Mouse (Mus musculus) right cerebral cortex, postnatal 4 days (tissue): Measurements from ENCODE around the gene D17H6S53E.

Experiments
- DNase-seq: peaks from one replicate; pipeline ENCODE4 v3.0.0-alpha.2; 2022

D17H6S53E gene

DNA sequence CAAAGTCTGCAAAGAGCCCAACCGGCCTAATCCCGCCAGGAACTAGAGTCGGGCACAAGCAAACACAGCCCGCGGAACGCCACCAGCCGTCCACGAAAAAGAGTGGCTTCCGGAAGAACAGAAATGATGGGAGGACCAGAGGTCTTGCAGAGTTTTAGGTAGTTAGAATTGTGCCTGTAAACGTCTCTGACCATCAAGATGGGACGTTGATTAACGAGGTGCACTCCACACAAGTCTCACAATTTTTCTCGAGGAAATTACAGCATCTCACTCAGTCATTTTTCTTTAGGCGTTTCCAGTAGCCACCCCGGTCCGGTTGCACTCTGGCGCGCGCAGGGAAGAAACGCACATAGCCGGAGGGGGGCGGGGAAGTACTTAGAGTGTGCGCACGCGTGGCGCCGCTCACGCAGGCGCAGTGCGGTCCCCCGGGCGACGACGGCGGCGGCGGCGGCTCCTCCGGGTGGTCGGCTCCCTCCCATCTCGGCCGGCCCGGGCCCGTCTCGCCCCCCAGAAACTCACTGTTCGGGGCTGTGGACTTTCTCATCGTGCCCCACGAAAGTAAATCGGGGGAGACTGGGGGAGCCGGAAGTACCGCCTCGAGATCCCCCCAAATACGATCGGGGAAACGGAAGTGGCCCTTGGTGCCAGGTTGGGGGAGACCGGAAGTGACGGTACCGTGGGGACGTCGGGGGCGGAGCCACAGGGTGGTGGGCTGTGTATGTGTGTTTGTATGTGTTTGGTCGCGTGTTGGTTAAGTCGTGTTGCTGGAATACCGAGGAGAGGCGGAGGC is 8.8 kb downstream of the D17H6S53E start, which contains the start of gene Bag6:
TSS of gene Bag6 (plus strand) at position 378 of the 790 bp plus-strand sequence.
- peak; percentile 97 for DNase-seq

DNA sequence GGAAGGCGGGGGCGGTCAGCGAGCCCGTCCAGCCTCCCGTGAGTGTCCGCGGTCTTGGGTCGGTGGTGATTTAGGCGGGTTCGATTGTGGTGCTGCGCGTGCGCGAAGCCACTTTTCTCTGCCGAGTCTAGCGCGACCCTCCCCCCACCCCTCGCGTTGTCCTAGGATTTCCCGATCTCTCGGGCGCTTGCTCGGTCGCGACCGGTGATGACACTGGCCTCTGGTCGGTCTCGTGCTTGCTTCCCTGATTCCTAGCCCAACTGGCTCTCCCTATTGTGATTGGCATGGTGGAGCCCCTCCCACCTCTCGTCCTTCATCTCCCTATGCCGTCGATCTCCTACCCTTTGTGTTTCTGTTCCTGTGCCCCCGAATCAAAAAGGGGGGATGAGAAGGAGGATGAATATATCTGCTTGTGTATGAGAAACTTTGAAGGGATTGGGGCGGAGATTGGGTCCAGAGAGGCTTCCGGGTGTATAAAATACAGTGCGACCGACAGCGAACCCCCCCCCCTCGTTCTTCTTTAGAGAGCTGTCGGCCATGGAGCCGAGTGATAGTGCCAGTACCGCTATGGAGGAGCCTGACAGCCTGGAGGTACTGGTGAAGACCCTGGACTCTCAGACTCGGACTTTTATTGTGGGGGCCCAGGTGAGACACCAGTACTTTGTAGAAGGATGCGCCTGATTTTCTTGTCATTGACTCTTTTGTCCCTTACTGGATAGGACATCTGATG is 9.6 kb downstream of the D17H6S53E start:
- no peak for DNase-seq

DNA sequence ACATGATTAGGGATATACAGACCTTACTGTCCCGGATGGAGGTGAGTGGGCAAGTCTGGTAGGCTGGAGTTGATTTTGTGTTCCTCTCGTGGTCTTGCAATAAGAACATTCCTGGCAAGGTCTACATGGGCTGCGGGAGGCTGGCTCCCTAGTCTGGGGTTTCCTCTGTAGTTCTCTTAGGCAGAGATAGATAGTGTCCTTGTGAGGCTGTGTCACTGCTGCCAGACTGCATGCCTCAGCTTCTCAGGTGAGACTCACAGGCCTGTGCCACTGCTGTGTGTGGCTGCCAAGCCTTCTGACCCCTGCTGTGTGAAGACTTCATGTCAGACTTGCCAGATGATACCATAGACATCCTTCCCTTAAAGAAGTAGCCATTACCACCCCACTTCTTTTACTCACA is 13.1 kb downstream of the D17H6S53E start:
- DNase-seq, result no peak

DNA sequence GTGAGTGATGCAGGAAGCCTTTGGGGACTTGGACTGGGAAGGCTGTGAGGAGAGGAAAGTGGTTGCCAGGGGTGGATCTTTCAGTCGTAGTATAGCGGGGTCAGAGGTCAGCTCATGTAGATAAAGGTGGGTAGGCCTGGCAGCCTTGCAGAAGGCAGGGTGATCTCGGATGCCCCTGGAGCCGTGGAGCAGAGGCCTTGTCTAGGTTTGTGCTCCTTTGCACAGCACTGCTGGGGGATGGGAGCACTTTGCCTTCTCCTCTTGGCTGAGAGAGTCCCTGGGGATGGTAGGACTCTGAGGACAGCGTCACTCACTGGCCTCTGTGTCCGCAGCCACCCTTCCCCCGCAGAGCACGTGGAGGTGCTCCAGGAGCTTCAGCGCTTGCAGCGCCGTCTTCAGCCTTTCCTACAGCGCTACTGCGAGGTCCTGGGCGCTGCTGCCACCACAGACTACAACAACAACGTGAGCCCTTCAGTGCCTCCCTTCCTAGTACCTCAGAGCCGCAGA is 14.4 kb downstream of the D17H6S53E start:
- DNase-seq, result no peak

GRCm38 (mm10) chr17:35141971-35142370 is 15.8 kb downstream of the D17H6S53E start:
- no peak for DNase-seq

DNA sequence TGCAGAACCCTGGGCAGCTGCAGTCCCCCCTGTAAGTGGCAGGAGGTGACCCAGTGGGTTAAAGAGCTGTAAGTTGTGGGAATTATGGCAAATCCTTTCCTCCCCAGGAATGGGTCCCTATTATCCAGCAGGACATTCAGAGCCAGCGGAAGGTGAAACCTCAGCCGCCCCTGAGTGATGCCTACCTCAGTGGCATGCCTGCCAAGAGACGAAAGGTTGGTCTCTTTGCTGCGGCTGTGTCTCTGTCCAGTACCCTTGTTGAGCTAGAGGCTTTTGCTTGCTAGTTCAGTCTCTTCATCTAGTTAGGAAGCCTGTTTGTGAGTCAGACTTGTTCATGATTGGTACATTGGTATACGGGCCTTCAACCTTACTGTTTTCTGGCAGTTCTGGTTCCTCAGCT is 20.0 kb downstream of the D17H6S53E start:
- DNase-seq, result no peak

DNA sequence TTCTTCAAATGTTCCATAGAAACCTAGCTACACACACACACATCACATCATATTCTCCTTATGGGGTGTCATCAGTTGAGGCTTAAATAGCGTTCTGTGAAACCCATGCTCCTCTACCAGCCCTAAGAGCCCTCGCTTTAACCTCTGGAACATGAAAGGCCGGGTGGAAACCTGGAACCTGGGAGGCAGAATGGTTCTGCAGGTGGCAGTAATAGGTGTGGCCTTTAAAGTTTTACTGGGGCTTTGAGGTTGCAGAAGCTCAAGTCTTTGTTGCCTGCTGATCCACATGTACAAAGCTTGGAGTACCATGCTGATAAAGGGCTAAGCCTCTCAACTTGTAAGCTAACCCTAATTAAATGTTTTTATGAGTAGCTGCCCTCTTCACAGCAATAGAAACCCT is 21.2 kb downstream of the D17H6S53E start:
- DNase-seq, result no peak

GRCm38 (mm10) chr17:35147922-35148639 is 21.9 kb downstream of the D17H6S53E start:
- no peak for DNase-seq

GRCm38 (mm10) chr17:35152121-35152520 is 25.9 kb downstream of the D17H6S53E start:
- no peak for DNase-seq

DNA sequence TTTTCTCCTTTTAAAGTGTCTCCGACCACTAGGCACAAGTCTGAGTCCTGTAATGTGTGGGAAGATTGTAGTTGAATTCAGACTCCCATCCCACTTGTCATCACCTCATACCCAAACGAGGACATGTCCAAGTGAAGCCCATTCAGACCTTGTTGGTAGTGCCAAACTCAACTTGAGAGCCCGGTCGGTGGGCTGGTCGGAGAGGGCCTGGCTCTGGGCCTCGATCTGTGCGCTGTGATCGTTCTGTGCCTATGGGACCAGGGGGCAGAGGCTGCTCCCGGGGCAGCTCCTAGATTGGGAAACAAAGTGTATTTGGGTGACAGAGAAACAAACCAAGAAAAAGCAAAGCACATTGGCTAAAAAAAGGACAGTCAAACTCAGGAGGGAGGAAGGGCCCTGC is 26.9 kb downstream of the D17H6S53E start:
- DNase-seq, result no peak

DNA sequence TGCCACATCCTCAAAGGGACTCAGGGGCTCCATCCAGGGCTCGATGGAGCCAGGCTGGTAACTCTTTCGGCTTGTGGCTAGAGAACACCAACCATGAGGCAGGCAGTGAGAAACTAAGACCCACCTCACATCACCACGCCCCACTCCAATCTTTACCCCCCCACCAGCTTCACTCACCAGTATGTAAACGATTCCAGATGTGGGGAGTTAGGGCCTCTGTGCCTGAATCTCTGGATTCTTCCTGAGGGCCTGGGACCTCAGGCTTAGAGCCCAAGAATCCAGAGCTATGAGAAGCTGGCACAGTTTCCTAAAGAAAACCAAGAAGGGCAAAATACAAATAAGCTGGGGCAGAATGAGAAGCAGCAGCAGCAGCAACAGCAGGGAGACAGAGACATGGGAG is 27.8 kb downstream of the D17H6S53E start:
- no peak for DNase-seq

DNA sequence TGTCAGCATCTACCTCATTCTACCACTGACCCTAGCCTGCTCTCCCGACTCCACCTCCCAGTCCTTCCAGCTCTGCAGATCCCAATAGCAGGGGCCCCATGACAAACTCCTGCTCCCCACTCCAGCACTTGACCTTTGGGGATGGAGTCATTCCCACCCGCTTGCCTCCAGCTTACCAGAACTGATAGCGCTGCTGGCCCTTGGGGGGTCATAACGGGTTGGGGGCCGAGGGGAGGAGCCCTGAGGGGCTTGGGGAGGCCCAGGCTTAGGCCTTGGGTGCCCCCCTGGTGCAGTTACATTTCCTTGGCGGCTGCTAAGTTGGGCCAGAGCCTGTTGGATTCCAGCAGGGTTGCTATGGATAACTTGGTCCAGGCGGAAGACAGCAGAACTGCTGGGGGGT is 28.4 kb downstream of the D17H6S53E start:
- DNase-seq, result no peak

DNA sequence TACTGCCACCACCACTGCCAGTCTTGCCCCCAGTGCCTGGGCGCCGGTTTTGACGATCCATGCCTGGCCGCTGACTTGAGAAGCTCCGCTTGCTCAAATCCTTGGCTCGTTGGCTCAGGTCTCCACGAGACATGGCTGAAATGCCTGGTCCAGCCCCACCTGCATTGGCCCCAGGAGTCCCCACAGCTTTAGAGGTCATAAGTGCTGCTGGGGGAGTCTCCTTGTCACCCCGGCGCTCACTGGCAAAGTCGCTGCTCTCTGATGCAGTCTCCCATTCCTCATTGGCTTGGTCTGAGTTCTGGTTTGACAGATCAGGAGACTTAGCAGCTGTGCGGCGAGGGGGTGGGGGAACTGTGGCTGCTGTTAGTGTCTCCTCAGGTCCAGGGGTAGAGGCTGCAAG is 29.3 kb downstream of the D17H6S53E start:
- DNase-seq, result no peak

GRCm38 (mm10) chr17:35156461-35157200 is 30.5 kb downstream of the D17H6S53E start:
- DNase-seq, result no peak

DNA sequence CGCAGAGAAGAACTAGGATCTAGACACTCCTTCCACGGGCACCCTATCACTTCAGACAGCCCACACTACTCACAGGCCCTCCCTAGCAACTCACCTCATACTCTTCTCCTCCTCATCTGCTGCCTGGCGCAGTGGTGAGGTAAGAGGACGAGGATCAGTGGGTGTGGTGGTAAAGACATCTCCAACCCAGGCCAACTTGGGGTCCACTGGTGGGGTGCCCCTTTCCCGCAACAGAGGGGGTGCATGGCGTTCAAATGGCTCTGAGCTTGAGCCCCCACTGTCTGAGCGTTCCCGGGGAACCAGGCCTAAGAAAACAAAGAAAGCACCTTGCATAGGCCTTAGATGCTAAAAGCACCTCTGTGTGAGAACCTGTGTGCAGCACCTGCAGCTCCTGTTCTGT is 31.1 kb downstream of the D17H6S53E start:
- no peak for DNase-seq

DNA sequence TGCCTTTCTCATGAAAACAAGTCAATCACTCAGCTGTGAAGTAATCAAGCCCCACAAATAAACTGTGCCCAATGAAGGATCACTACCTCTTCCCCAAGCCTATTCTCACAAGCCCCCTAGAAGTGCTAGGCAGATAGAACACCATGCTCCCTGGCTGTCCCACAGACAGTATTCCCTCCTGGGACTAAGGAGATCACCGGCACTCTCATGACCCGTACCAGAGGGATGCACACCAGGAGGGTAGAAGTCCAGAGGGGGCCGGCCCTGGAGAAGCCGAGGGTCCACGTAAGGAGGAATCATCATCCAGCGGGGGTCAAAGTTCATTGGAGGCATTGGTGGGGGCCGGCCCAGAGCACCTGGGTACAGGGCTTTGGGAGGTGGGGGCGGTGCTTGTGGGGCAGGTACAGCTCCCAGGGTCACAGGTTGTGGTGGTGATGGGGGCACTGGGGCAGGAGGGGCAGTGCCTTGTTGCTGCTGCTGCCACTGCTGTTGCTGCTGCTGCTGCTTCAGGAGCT is 31.5 kb downstream of the D17H6S53E start:
- no peak for DNase-seq

GRCm38 (mm10) chr17:35158850-35159593 is 32.8 kb downstream of the D17H6S53E start:
- DNase-seq, result no peak

DNA sequence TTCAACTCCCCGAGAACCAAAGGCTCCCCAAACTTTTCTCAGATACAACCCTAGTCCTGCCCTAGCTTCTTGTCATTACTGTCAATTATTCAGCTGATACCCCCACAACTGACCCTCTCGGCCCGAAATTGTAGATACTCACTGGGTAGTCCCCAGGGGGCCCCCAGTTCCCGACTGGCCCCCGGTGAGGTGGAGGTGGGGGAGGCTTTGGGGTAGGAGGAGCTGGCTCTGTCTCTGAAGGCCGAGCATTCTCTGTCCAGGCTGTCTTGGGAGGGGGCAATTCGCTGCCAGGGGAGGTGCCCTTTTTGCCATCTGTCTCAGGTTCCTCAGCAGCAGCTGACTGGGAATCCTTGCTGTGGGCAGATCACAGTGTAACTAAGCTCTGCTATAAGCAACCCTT is 33.5 kb downstream of the D17H6S53E start:
- DNase-seq, result no peak

- no peak for DNase-seq
These were observed 35.2 kb downstream of the D17H6S53E start for GRCm38 (mm10) chr17:35161421-35161820.

GRCm38 (mm10) chr17:35162121-35162520 is 35.9 kb downstream of the D17H6S53E start:
- DNase-seq, result no peak

DNA sequence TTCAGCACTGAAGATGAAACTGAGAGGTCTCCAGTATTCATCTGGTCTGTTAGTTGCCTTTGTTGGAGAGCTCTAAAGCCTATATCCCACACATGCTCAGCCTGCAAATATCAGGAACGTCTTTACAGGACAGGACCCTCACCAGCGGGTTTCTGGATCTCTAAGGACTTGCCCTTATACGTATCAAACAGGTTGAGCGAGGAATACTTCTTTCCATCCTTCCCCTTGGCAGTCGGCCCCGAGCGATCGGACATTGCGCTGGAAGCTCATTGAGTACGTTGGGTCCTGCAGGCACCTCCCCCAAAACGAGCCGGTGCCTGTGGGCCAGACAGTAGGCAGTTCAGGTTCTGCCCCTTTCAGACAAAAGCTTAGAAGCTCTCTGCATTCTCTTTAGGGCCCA is 36.6 kb downstream of the D17H6S53E start:
- DNase-seq, result no peak
